Mouse (Mus musculus): Measurements from ENCODE around the gene Serpina3f. TPM values are rescaled to one million over a fixed set of nuclear protein-coding genes. Genes with fewer than 3 reads are reported as not detected.

The Serpina3f gene
- polyA plus RNA-seq (2012; rRNA removed), result 0.04 and 0.12 TPM in 2 replicates

GRCm38 (mm10) chr12:104214445-104214753 lies at the start of gene Serpina3f:
TSS of gene Serpina3f (plus strand) at chr12:104214544.

GRCm38 (mm10) chr12:104235915-104236314 lies 21.6 kb downstream of the Serpina3f start, which contains the start of gene Serpina3g:
TSS of gene Serpina3g (plus strand) at chr12:104236245.

GRCm38 (mm10) chr12:104262863-104263262 lies 48.5 kb downstream of the Serpina3f start, which contains the start of gene Serpina3i:
TSS of gene Serpina3i (plus strand) at chr12:104263122.

Other genes starting within 250 kb of the Serpina3f start
- 0.13 and 0.48 TPM in 2 replicates for gene Serpina11, start 224.6 kb upstream of the Serpina3f start, polyA plus RNA-seq (2012; rRNA removed)
- gene Serpina9, start 200.8 kb upstream of the Serpina3f start, polyA plus RNA-seq (2012; rRNA removed), result 0.73 and 1.8 TPM in 2 replicates
- 0.70 and 2.3 TPM in 2 replicates for gene Serpina12, start 170.1 kb upstream of the Serpina3f start, polyA plus RNA-seq (2012; rRNA removed)
- gene Serpina5, start 113.4 kb upstream of the Serpina3f start, polyA plus RNA-seq (2012; rRNA removed), result not detected in 2 replicates
- gene Serpina3a, start 101.8 kb upstream of the Serpina3f start, polyA plus RNA-seq (2012; rRNA removed), result not detected in 2 replicates
- gene Serpina3b, start 86.5 kb upstream of the Serpina3f start, polyA plus RNA-seq (2012; rRNA removed), result 0.10 TPM in 1 of 2 replicates, not detected in the other
- 0.11 and 0.25 TPM in 2 replicates for gene Serpina3c, start 60.7 kb upstream of the Serpina3f start, polyA plus RNA-seq (2012; rRNA removed)
- gene Serpina3g, start 21.7 kb downstream of the Serpina3f start, polyA plus RNA-seq (2012; rRNA removed), result 1.2 TPM in 2 replicates
- 0.05 and 0.08 TPM in 2 replicates for gene Serpina3i, start 48.6 kb downstream of the Serpina3f start, polyA plus RNA-seq (2012; rRNA removed)
- gene Serpina3j, start 100.0 kb downstream of the Serpina3f start, polyA plus RNA-seq (2012; rRNA removed), result not detected in 2 replicates
- 0.50 TPM in 1 of 2 replicates, not detected in the other for gene Serpina3k, start 123.9 kb downstream of the Serpina3f start, polyA plus RNA-seq (2012; rRNA removed)
- 0.03 and 0.08 TPM in 2 replicates for gene Serpina3m, start 123.9 kb downstream of the Serpina3f start, polyA plus RNA-seq (2012; rRNA removed)
- gene Serpina3n, start 192.2 kb downstream of the Serpina3f start, polyA plus RNA-seq (2012; rRNA removed), result 21.8 and 45.8 TPM in 2 replicates